Mouse (Mus musculus): ENCODE data around the gene Arhgap35.

- TF ChIP-seq CTCF (conservative IDR thresholded peaks at IDR 0.05; ENCODE audit: insufficient read depth, insufficient read length, low read depth, low read length): no peak
- TF ChIP-seq POLR2A (IDR thresholded peaks at IDR 0.05; ENCODE audit: low read depth, low read length): no peak
These were observed 159.8 kb downstream of the Arhgap35 start for GRCm38 (mm10) chr7:16455016-16455415.
